ENCODE assay signal across 27 mouse cellular contexts in genomic region chr13:4183116-4183515, GRCm38 (mm10). TPM values are rescaled to one million over a fixed set of nuclear protein-coding genes. Genes with fewer than 3 reads are reported as not detected.
DNase-seq lines count a peak whose midpoint lies in the region; ATAC-seq lines count a peak whose summit lies in the region.
"Had no signal": no experiment of that assay in that cellular context is flagged by ENCODE, and none has a peak within 500 bp of the region (broad histone marks: within the 10 kb centered on the region; RNA-seq: fewer than 3 reads in every experiment).

No protein-coding gene starts in this region.

- ATAC-seq in heart, embryonic 14.5 days (ENCODE audit: insufficient number of reproducible peaks, insufficient read depth, low FRiP score, low read depth): no peak
- ATAC-seq in heart, embryonic 12.5 days (ENCODE audit: insufficient number of reproducible peaks, low FRiP score): no peak
- ATAC-seq: intestine, embryonic 15.5 days; Patski had no signal

- DNase-seq in lung, adult 18-20 months: peak; percentile 5 to 34
- DNase-seq in lung, postnatal 25 days (ENCODE audit: low spot score): no peak
- peak; percentile 80 for DNase-seq in ZHBTc4 (ENCODE audit: low read depth, low spot score)
- peak; percentile 23 for DNase-seq in lung, postnatal 36 days
- no peak for DNase-seq in gastrocnemius, postnatal 25 days
- no peak for DNase-seq in spleen, postnatal 10 days (ENCODE audit: low spot score in 2 of 2)
- DNase-seq: adrenal gland, postnatal 36 days; B cell, adult 2 months; cerebellum, adult 11-12 months; cerebellum, postnatal 14 days; kidney, adult 9 months; kidney, postnatal 36 days; liver, embryonic 13.5 days; retina, postnatal 1 day; thymus, postnatal 14 days had no signal

- H3K4me3 ChIP-seq in heart, embryonic 14.5 days (ENCODE audit: control insufficient read depth in 1 of 2, insufficient read depth in 1 of 2, low read depth in 1 of 2, low read length in 2 of 2): no peak overlapping the region
- no peak overlapping the region for H3K4me3 ChIP-seq in heart, embryonic 12.5 days
- H3K4me3 ChIP-seq: forebrain, embryonic 12.5 days; hindbrain, embryonic 15.5 days; intestine, embryonic 15.5 days; limb, embryonic 10.5 days; liver, embryonic 13.5 days had no signal

- no peaks in the 10 kb centered on the region for H3K27me3 ChIP-seq in heart, embryonic 14.5 days (ENCODE audit: control insufficient read depth, insufficient read depth, low read length)
- H3K27me3 ChIP-seq in heart, embryonic 12.5 days (replicated peaks): no peaks in the 10 kb centered on the region
- H3K27me3 ChIP-seq: forebrain, embryonic 12.5 days; hindbrain, embryonic 15.5 days; intestine, embryonic 15.5 days; liver, embryonic 13.5 days; Patski had no signal

- no peak overlapping the region for H3K27ac ChIP-seq in heart, embryonic 14.5 days (replicated peaks in 1 of 2; ENCODE audit: control insufficient read depth in 1 of 2, insufficient read depth in 1 of 2, low read depth in 2 of 2, low read length in 2 of 2)
- no peak overlapping the region for H3K27ac ChIP-seq in heart, embryonic 12.5 days (ENCODE audit: poor library complexity, severe bottlenecking)
- H3K27ac ChIP-seq: forebrain, embryonic 12.5 days; hindbrain, embryonic 15.5 days; intestine, embryonic 15.5 days; limb, embryonic 10.5 days; liver, embryonic 13.5 days; macrophage; stomach, postnatal 0 days had no signal

- H3K4me2 ChIP-seq in heart, embryonic 14.5 days (ENCODE audit: low read length): 0 out of 2 replicates have a peak overlapping the region, but pooled peaks have one; percentile 3
- no peak overlapping the region for H3K4me2 ChIP-seq in heart, embryonic 12.5 days
- H3K4me2 ChIP-seq: forebrain, embryonic 12.5 days; hindbrain, embryonic 15.5 days; intestine, embryonic 15.5 days; liver, embryonic 13.5 days; midbrain, embryonic 11.5 days had no signal

- H3K9me3 ChIP-seq in heart, embryonic 14.5 days (ENCODE audit: control insufficient read depth, low read length): no peaks in the 10 kb centered on the region
- peaks cover 8% of the 10 kb centered on the region; the same call in 1 of the 2 replicates for H3K9me3 ChIP-seq in heart, embryonic 12.5 days (replicated peaks)
- H3K9me3 ChIP-seq: hindbrain, embryonic 15.5 days; intestine, embryonic 15.5 days; liver, embryonic 13.5 days had no signal

- no peak overlapping the region for H3K9ac ChIP-seq in heart, embryonic 14.5 days (ENCODE audit: low read length)
- H3K9ac ChIP-seq in heart, embryonic 12.5 days: no peak overlapping the region
- H3K9ac ChIP-seq: forebrain, embryonic 12.5 days; hindbrain, embryonic 15.5 days; intestine, embryonic 15.5 days; liver, embryonic 13.5 days had no signal

- 63% methylated on average over 9 of the region's 9 CpGs for WGBS in heart, embryonic 14.5 days
- WGBS in heart, embryonic 12.5 days: 63% methylated on average over 9 of the region's 9 CpGs

- no peaks in the 10 kb centered on the region for H3K4me1 ChIP-seq in heart, embryonic 14.5 days (ENCODE audit: control insufficient read depth in 2 of 2, insufficient read depth in 2 of 2, low read length in 2 of 2)
- no peaks in the 10 kb centered on the region for H3K4me1 ChIP-seq in heart, embryonic 12.5 days (replicated peaks)
- H3K4me1 ChIP-seq: forebrain, embryonic 12.5 days; hindbrain, embryonic 15.5 days; intestine, embryonic 15.5 days; limb, embryonic 10.5 days; liver, embryonic 13.5 days had no signal

- no peaks in the 10 kb centered on the region for H3K36me3 ChIP-seq in heart, embryonic 14.5 days (ENCODE audit: control insufficient read depth, insufficient read depth, low read length)
- H3K36me3 ChIP-seq in heart, embryonic 12.5 days: no peaks in the 10 kb centered on the region
- H3K36me3 ChIP-seq: forebrain, embryonic 12.5 days; hindbrain, embryonic 15.5 days; intestine, embryonic 15.5 days; limb, embryonic 10.5 days; liver, embryonic 13.5 days had no signal

RNA-seq across cellular contexts. Expression of gene Akr1c13, which starts 7.8 kb away (rescaled TPM):
- 1.2 and 2.8 TPM in 2 replicates for polyA plus RNA-seq in heart, embryonic 14.5 days (2014; fragmentation: Nextera tagmentation; extraction: Ambion mirVana)
- polyA plus RNA-seq in heart, embryonic 12.5 days (2016; fragmentation: Nextera tagmentation; extraction: Ambion mirVana): 2.8 and 3.1 TPM in 2 replicates
- total RNA-seq in gastrocnemius, postnatal 25 days (2021): under 1 TPM; 0.36 to 0.51 TPM

RNA-seq across cellular contexts. Expression of gene Akr1c18, which starts 32.7 kb away (rescaled TPM):
- polyA plus RNA-seq in heart, embryonic 14.5 days (2014; fragmentation: Nextera tagmentation; extraction: Ambion mirVana): 0.39 TPM in 1 of 2 replicates, not detected in the other
- not detected in 2 replicates for polyA plus RNA-seq in heart, embryonic 12.5 days (2016; fragmentation: Nextera tagmentation; extraction: Ambion mirVana)
- total RNA-seq in gastrocnemius, postnatal 25 days (2021): 1 to 10 TPM in 1 of 2 experiments, not detected in 1; 1.3 TPM
- total RNA-seq: heart, postnatal 10 days had no signal
- polyA plus RNA-seq: forebrain, embryonic 12.5 days; hindbrain, embryonic 15.5 days; limb, embryonic 10.5 days; macrophage; midbrain, embryonic 11.5 days had no signal

RNA-seq across cellular contexts. Expression of gene Akr1c19, which starts 45.4 kb away (rescaled TPM):
- 1.4 and 1.6 TPM in 2 replicates for polyA plus RNA-seq in heart, embryonic 14.5 days (2014; fragmentation: Nextera tagmentation; extraction: Ambion mirVana)
- polyA plus RNA-seq in heart, embryonic 12.5 days (2016; fragmentation: Nextera tagmentation; extraction: Ambion mirVana): 0.92 and 1.0 TPM in 2 replicates
- under 1 TPM in 1 of 2 experiments, not detected in 1; 0.28 TPM for total RNA-seq in gastrocnemius, postnatal 25 days (2021)
- total RNA-seq: left cerebral cortex, adult 8-10 months had no signal
- polyA plus RNA-seq: macrophage had no signal

Comparison
In these comparisons a context has a peak if more than half of its experiments do, and no peak if none do; other contexts are left out.
1. DNase-seq: peak in lung, adult 18-20 months (2 of 2), ZHBTc4 (single experiment) and lung, postnatal 36 days (single experiment); none in lung, postnatal 25 days (single experiment), gastrocnemius, postnatal 25 days (single experiment) and spleen, postnatal 10 days (0 of 2).